Mouse (Mus musculus): Measurements from ENCODE around the gene Hipk2.

Gene Hipk2

DNA sequence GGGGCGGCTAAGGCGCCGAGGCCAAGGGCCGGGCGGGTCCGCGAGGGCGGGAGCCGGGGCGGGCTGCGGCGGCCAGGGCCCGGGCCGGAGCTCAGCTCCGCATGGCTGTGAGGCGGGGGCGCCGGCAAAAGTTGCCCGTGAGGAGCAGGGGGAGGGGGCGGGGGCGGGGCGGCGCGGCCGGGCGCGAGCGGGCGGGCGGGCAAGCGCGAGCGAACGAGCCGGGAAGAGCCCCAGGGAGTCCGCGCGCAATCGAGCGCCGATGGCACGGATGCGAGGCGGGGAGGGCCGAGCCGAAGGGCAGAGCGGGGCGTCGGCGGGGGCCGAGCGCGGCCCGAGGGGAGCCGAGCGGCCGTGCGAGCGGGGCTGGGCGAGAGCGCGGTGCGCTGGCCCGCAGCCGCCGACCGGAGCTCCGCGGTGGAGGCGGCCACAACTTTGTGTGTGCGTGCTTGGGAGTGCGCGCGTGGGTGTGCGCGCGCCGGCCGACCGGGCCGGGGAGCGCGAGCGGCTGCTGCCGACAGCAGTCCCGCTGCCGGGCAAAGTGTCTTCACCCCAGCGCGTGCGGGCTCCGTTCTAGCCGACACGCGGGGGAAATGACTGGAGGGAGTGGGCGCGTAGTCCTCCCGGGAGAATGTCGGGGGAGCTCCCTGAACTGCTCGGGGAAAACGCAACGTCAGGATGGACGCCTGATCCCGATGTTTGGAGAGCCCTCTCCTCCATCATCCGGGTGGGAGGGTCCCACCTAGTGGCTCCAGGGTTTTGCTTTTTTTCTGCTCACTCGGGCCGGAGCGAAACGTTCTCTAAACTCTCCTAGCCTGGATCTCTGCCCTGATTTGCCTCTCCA is at the start of gene Hipk2:
Gene Hipk2 (minus strand): TSS at position 95 of the 841 bp plus-strand sequence.
- Histone ChIP-seq H3K27me3 (ENCODE audit: insufficient read depth, low read length) (peaks cover 55% of the 10 kb centered on the region), H3K36me3 (ENCODE audit: insufficient read depth, low read length) (no peaks in the 10 kb centered on the region), H3K4me1 (replicated peaks; ENCODE audit: low read depth, low read length) (peaks cover 24% of the 10 kb centered on the region), H3K9me3 (ENCODE audit: low read length) (no peaks in the 10 kb centered on the region), H3K4me3 (replicated peaks; ENCODE audit: low read length) (peak within 1 kb of the TSS; percentile 94)
- TF ChIP-seq POU5F1 (IDR thresholded peaks at IDR 0.05; ENCODE audit: borderline replicate concordance, low read length) (no peak), NANOG (IDR thresholded peaks at IDR 0.05; ENCODE audit: borderline replicate concordance, low read length) (no peak), CTCF (conservative IDR thresholded peaks at IDR 0.05; ENCODE audit: low read length) (no peak)

GRCm38 (mm10) chr6:38925719-38926118 is 49.8 kb upstream of the Hipk2 start:
- TF ChIP-seq CTCF (conservative IDR thresholded peaks at IDR 0.05; ENCODE audit: low read length) (peak; percentile 95), POU5F1 (IDR thresholded peaks at IDR 0.05; ENCODE audit: borderline replicate concordance, low read length) (no peak)
- no peaks in the 10 kb centered on the region for H3K9me3 ChIP-seq (ENCODE audit: low read length)
- peak overlapping the region; percentile 68 for H3K4me3 ChIP-seq (replicated peaks; ENCODE audit: low read length)
- H3K36me3 ChIP-seq (ENCODE audit: insufficient read depth, low read length), result no peaks in the 10 kb centered on the region
- H3K27me3 ChIP-seq (ENCODE audit: insufficient read depth, low read length), result peaks cover 37% of the 10 kb centered on the region
- peaks cover 26% of the 10 kb centered on the region for H3K4me1 ChIP-seq (replicated peaks; ENCODE audit: low read depth, low read length)

- H3K9me3 ChIP-seq (ENCODE audit: low read length), result no peaks in the 10 kb centered on the region
- H3K27me3 ChIP-seq (ENCODE audit: insufficient read depth, low read length), result peaks cover 29% of the 10 kb centered on the region
- TF ChIP-seq POU5F1 (IDR thresholded peaks at IDR 0.05; ENCODE audit: borderline replicate concordance, low read length) (no peak), CTCF (conservative IDR thresholded peaks at IDR 0.05; ENCODE audit: low read length) (no peak), NANOG (IDR thresholded peaks at IDR 0.05; ENCODE audit: borderline replicate concordance, low read length) (no peak)
- H3K4me1 ChIP-seq (replicated peaks; ENCODE audit: low read depth, low read length), result peaks cover 26% of the 10 kb centered on the region
- H3K4me3 ChIP-seq (replicated peaks; ENCODE audit: low read length), result no peak overlapping the region
- no peaks in the 10 kb centered on the region for H3K36me3 ChIP-seq (ENCODE audit: insufficient read depth, low read length)
These were observed 48.2 kb upstream of the Hipk2 start for GRCm38 (mm10) chr6:38923870-38924817.

- H3K27me3 ChIP-seq (ENCODE audit: insufficient read depth, low read length), result peaks cover 27% of the 10 kb centered on the region
- TF ChIP-seq POU5F1 (IDR thresholded peaks at IDR 0.05; ENCODE audit: borderline replicate concordance, low read length) (no peak), CTCF (conservative IDR thresholded peaks at IDR 0.05; ENCODE audit: low read length) (no peak), NANOG (IDR thresholded peaks at IDR 0.05; ENCODE audit: borderline replicate concordance, low read length) (no peak)
- H3K4me1 ChIP-seq (replicated peaks; ENCODE audit: low read depth, low read length), result peaks cover 25% of the 10 kb centered on the region
- H3K36me3 ChIP-seq (ENCODE audit: insufficient read depth, low read length), result no peaks in the 10 kb centered on the region
- no peak overlapping the region for H3K4me3 ChIP-seq (replicated peaks; ENCODE audit: low read length)
- no peaks in the 10 kb centered on the region for H3K9me3 ChIP-seq (ENCODE audit: low read length)
These were observed 47.5 kb upstream of the Hipk2 start for GRCm38 (mm10) chr6:38923450-38923849.

DNA sequence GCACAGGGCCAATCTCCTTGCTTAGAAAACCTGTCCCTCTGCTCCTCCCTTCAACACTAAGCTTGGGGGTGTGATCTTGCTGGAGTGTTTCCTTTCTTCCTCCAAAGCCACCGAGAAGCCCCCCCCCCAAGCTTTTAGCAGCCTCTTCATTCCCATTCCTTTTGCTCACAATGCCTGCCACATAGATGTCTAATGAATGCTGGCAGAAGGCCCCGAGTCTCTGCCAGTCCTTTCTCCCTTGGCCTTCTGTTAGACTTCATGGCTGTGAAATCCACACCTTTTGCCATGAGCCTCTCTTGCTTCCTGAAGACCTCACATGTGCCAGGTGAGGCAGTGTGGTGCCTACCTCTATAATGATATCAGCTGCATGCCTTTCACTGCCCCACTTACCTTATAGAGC is 46.6 kb upstream of the Hipk2 start:
- no peaks in the 10 kb centered on the region for H3K9me3 ChIP-seq (ENCODE audit: low read length)
- H3K4me1 ChIP-seq (replicated peaks; ENCODE audit: low read depth, low read length), result peaks cover 22% of the 10 kb centered on the region
- H3K27me3 ChIP-seq (ENCODE audit: insufficient read depth, low read length), result peaks cover 22% of the 10 kb centered on the region
- H3K36me3 ChIP-seq (ENCODE audit: insufficient read depth, low read length), result no peaks in the 10 kb centered on the region
- TF ChIP-seq NANOG (IDR thresholded peaks at IDR 0.05; ENCODE audit: borderline replicate concordance, low read length) (no peak), CTCF (conservative IDR thresholded peaks at IDR 0.05; ENCODE audit: low read length) (no peak), POU5F1 (IDR thresholded peaks at IDR 0.05; ENCODE audit: borderline replicate concordance, low read length) (no peak)
- H3K4me3 ChIP-seq (replicated peaks; ENCODE audit: low read length), result no peak overlapping the region

GRCm38 (mm10) chr6:38921810-38922116 is 45.8 kb upstream of the Hipk2 start:
- H3K36me3 ChIP-seq (ENCODE audit: insufficient read depth, low read length), result no peaks in the 10 kb centered on the region
- peaks cover 23% of the 10 kb centered on the region for H3K4me1 ChIP-seq (replicated peaks; ENCODE audit: low read depth, low read length)
- peaks cover 16% of the 10 kb centered on the region for H3K27me3 ChIP-seq (ENCODE audit: insufficient read depth, low read length)
- no peaks in the 10 kb centered on the region for H3K9me3 ChIP-seq (ENCODE audit: low read length)
- H3K4me3 ChIP-seq (replicated peaks; ENCODE audit: low read length), result no peak overlapping the region
- TF ChIP-seq POU5F1 (IDR thresholded peaks at IDR 0.05; ENCODE audit: borderline replicate concordance, low read length) (no peak), CTCF (conservative IDR thresholded peaks at IDR 0.05; ENCODE audit: low read length) (no peak), NANOG (IDR thresholded peaks at IDR 0.05; ENCODE audit: borderline replicate concordance, low read length) (no peak)

DNA sequence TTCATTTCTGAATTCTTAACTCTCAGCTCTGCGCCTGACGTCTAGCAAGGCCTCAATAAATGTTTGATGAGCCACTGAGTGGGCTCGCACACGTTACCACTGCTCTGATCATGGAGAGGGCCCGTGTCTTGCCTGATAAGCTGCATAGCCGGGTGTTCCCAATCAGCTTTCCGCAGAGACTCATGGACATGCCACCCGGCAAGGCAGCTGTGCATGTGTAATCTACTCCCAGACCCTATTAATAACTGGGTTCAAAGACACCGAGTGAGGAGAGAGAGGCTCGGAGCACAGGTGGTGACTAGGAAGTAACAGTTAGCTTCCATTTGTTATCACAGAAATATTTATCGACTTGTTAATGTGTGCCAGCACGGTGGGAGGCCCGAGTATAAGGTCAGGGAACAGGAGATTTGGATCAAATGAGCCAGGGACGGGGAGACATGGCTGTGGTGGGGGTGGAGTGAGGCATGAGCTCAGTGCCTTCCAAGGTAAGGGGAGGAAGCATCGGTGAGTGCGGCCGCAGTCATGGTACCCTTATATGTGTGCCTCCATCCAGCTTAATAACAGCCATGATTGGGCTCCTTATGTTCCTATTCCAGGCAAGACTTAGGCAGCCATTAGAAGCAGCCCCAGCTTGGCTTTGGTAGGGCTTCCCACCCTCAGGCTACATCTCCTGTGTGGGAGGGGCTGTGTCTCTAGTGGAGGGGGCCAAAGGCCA is 45.3 kb upstream of the Hipk2 start:
- TF ChIP-seq NANOG (IDR thresholded peaks at IDR 0.05; ENCODE audit: borderline replicate concordance, low read length) (no peak), POU5F1 (IDR thresholded peaks at IDR 0.05; ENCODE audit: borderline replicate concordance, low read length) (no peak), CTCF (conservative IDR thresholded peaks at IDR 0.05; ENCODE audit: low read length) (no peak)
- Histone ChIP-seq H3K36me3 (ENCODE audit: insufficient read depth, low read length) (no peaks in the 10 kb centered on the region), H3K9me3 (ENCODE audit: low read length) (no peaks in the 10 kb centered on the region), H3K27me3 (ENCODE audit: insufficient read depth, low read length) (peaks cover 11% of the 10 kb centered on the region), H3K4me3 (replicated peaks; ENCODE audit: low read length) (no peak overlapping the region), H3K4me1 (replicated peaks; ENCODE audit: low read depth, low read length) (peaks cover 23% of the 10 kb centered on the region)

DNA sequence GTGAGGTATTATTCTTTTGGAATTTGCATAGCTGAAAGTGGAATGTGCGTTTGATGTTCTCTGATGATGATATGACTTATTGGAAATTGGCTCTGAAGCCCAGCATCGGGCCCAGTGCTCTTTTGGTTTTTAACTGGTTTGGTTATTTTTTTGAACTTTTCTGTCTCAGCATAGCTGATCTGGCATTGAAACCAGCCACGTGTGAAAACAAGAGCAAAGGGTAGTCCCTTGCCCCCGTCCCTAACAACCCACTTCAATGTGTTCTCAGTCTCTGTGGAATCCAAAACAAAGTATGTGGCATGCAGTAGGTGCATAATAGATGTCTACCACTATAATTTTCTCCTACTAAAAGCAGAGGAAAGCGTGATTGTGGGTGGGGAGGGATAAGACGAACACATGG is 44.2 kb upstream of the Hipk2 start:
- H3K9me3 ChIP-seq (ENCODE audit: low read length), result no peaks in the 10 kb centered on the region
- no peaks in the 10 kb centered on the region for H3K36me3 ChIP-seq (ENCODE audit: insufficient read depth, low read length)
- H3K27me3 ChIP-seq (ENCODE audit: insufficient read depth, low read length), result peaks cover 11% of the 10 kb centered on the region
- TF ChIP-seq POU5F1 (IDR thresholded peaks at IDR 0.05; ENCODE audit: borderline replicate concordance, low read length), result no peak
- no peak for TF ChIP-seq CTCF (conservative IDR thresholded peaks at IDR 0.05; ENCODE audit: low read length)
- TF ChIP-seq NANOG (IDR thresholded peaks at IDR 0.05; ENCODE audit: borderline replicate concordance, low read length), result no peak
- peaks cover 28% of the 10 kb centered on the region for H3K4me1 ChIP-seq (replicated peaks; ENCODE audit: low read depth, low read length)
- H3K4me3 ChIP-seq (replicated peaks; ENCODE audit: low read length), result no peak overlapping the region
